In genomic region chr10:75551175-75551574, GRCm38 (mm10) we compare ENCODE assay signal across 9 mouse cellular contexts. TPM values are rescaled to one million over a fixed set of nuclear protein-coding genes. Genes with fewer than 3 reads are reported as not detected.
DNase-seq lines count a peak whose midpoint lies in the region; ATAC-seq and TF ChIP-seq lines count a peak whose summit lies in the region.
"Had no signal": no experiment of that assay in that cellular context is flagged by ENCODE, and none has a peak within 500 bp of the region (broad histone marks: within the 10 kb centered on the region; RNA-seq: fewer than 3 reads in every experiment).

No protein-coding gene starts in this region.

- peak; percentile 50 for TF ChIP-seq CTCF in lung, postnatal 0 days (IDR thresholded peaks at IDR 0.05)

- DNase-seq in liver (no peak), ZHBTc4 (ENCODE audit: low read depth, low spot score) (peak; percentile 76)
- peak; percentile 79 for DNase-seq in lung, postnatal 0 days (ENCODE audit: low spot score)
- DNase-seq in retina, postnatal 1 day: no peak
- DNase-seq in embryo, embryonic 10.5 days (ENCODE audit: low spot score): no peak

- 23% methylated on average over 12 of the region's 12 CpGs for whole genome bisulfite sequencing in liver, embryonic 15.5 days (ENCODE audit: insufficient replicate concordance)
- WGBS in lung, postnatal 0 days: 16% methylated on average over 12 of the region's 12 CpGs
- WGBS in stomach, embryonic 16.5 days: 21% methylated on average over 12 of the region's 12 CpGs

- ATAC-seq in liver, embryonic 15.5 days (ENCODE audit: insufficient read depth): 0 out of 2 replicates have a peak, but pooled peaks have one; percentile 16
- ATAC-seq in lung, postnatal 0 days: peak; percentile 65
- ATAC-seq in stomach, embryonic 16.5 days (ENCODE audit: insufficient read depth, low FRiP score): no peak

- no peak overlapping the region for H3K4me3 ChIP-seq in liver, embryonic 15.5 days (replicated peaks)
- H3K4me3 ChIP-seq in lung, postnatal 0 days (ENCODE audit: low read depth, low read length): no peak overlapping the region
- no peak overlapping the region for H3K4me3 ChIP-seq in stomach, embryonic 16.5 days (replicated peaks; ENCODE audit: low read length)
- H3K4me3 ChIP-seq: embryonic facial prominence, embryonic 10.5 days; hindbrain, embryonic 10.5 days had no signal

- no peaks in the 10 kb centered on the region for H3K9me3 ChIP-seq in liver, embryonic 15.5 days (replicated peaks)
- no peaks in the 10 kb centered on the region for H3K9me3 ChIP-seq in lung, postnatal 0 days (ENCODE audit: low read length)
- no peaks in the 10 kb centered on the region for H3K9me3 ChIP-seq in stomach, embryonic 16.5 days (replicated peaks; ENCODE audit: control insufficient read depth, low read length)
- H3K9me3 ChIP-seq: embryonic facial prominence, embryonic 10.5 days; hindbrain, embryonic 10.5 days had no signal

- H3K4me2 ChIP-seq in liver, embryonic 15.5 days: no peak overlapping the region
- peak overlapping the region; percentile 12 for H3K4me2 ChIP-seq in lung, postnatal 0 days (replicated peaks; ENCODE audit: low read depth, low read length)
- H3K4me2 ChIP-seq in stomach, embryonic 16.5 days (ENCODE audit: low read depth, low read length): peak overlapping the region; percentile 36

- peaks cover 2% of the 10 kb centered on the region; the same call in 1 of the 2 replicates for H3K27me3 ChIP-seq in liver, embryonic 15.5 days
- no peaks in the 10 kb centered on the region for H3K27me3 ChIP-seq in lung, postnatal 0 days (replicated peaks; ENCODE audit: insufficient read depth, low read length)
- H3K27me3 ChIP-seq in stomach, embryonic 16.5 days (ENCODE audit: control insufficient read depth, insufficient read depth, low read length): no peaks in the 10 kb centered on the region

- H3K27ac ChIP-seq in liver, embryonic 15.5 days (replicated peaks): no peak overlapping the region
- H3K27ac ChIP-seq in lung, postnatal 0 days (ENCODE audit: low read length): no peak overlapping the region
- H3K27ac ChIP-seq in stomach, embryonic 16.5 days (ENCODE audit: low read length): no peak overlapping the region
- H3K27ac ChIP-seq: embryonic facial prominence, embryonic 10.5 days; hindbrain, embryonic 10.5 days had no signal

- H3K4me1 ChIP-seq in liver, embryonic 15.5 days (replicated peaks): peaks cover 12% of the 10 kb centered on the region
- H3K4me1 ChIP-seq in lung, postnatal 0 days (ENCODE audit: insufficient read depth, low read depth, low read length): peaks cover 14% of the 10 kb centered on the region; the same call in 1 of the 2 replicates
- peaks cover 10% of the 10 kb centered on the region for H3K4me1 ChIP-seq in stomach, embryonic 16.5 days (ENCODE audit: control insufficient read depth, insufficient read depth, low read length)

- no peak for TF ChIP-seq EP300 in lung, postnatal 0 days (IDR thresholded peaks at IDR 0.05)

- H3K36me3 ChIP-seq in liver, embryonic 15.5 days (replicated peaks): no peaks in the 10 kb centered on the region
- no peaks in the 10 kb centered on the region for H3K36me3 ChIP-seq in lung, postnatal 0 days (ENCODE audit: insufficient read depth, low read length)
- no peaks in the 10 kb centered on the region for H3K36me3 ChIP-seq in stomach, embryonic 16.5 days (ENCODE audit: control insufficient read depth, insufficient read depth, low read length)
- H3K36me3 ChIP-seq: embryonic facial prominence, embryonic 10.5 days had no signal

- no peak overlapping the region for H3K9ac ChIP-seq in liver, embryonic 15.5 days
- no peak overlapping the region for H3K9ac ChIP-seq in lung, postnatal 0 days (replicated peaks; ENCODE audit: low read depth)
- H3K9ac ChIP-seq in stomach, embryonic 16.5 days (ENCODE audit: low read length): no peak overlapping the region

RNA-seq across cellular contexts. Expression of gene Lrrc75b, which starts 9.0 kb away (rescaled TPM):
- 0.06 and 0.15 TPM in 2 replicates for polyA plus RNA-seq in liver, embryonic 15.5 days (2015; fragmentation: Nextera tagmentation; extraction: Ambion mirVana)
- polyA plus RNA-seq in lung, postnatal 0 days (2015; fragmentation: Nextera tagmentation; extraction: Ambion mirVana): 0.52 and 0.84 TPM in 2 replicates
- 1.2 and 2.0 TPM in 2 replicates for polyA plus RNA-seq in stomach, embryonic 16.5 days (2015; fragmentation: Nextera tagmentation; extraction: Ambion mirVana)

RNA-seq across cellular contexts. Expression of gene Ggt1, which starts 10.2 kb away (rescaled TPM):
- 13.8 and 22.1 TPM in 2 replicates for polyA plus RNA-seq in liver, embryonic 15.5 days (2015; fragmentation: Nextera tagmentation; extraction: Ambion mirVana)
- 0.21 and 0.42 TPM in 2 replicates for polyA plus RNA-seq in lung, postnatal 0 days (2015; fragmentation: Nextera tagmentation; extraction: Ambion mirVana)
- 35.1 and 35.4 TPM in 2 replicates for polyA plus RNA-seq in stomach, embryonic 16.5 days (2015; fragmentation: Nextera tagmentation; extraction: Ambion mirVana)

RNA-seq across cellular contexts. Expression of gene Gucd1, which starts 33.4 kb away (rescaled TPM):
- polyA plus RNA-seq in liver, embryonic 15.5 days (2015; fragmentation: Nextera tagmentation; extraction: Ambion mirVana): 62.1 and 74.6 TPM in 2 replicates
- 19.9 and 20.3 TPM in 2 replicates for polyA plus RNA-seq in lung, postnatal 0 days (2015; fragmentation: Nextera tagmentation; extraction: Ambion mirVana)
- polyA plus RNA-seq in stomach, embryonic 16.5 days (2015; fragmentation: Nextera tagmentation; extraction: Ambion mirVana): 24.7 and 26.7 TPM in 2 replicates

RNA-seq across cellular contexts. Expression of gene Snrpd3, which starts 33.8 kb away (rescaled TPM):
- 65.7 and 68.7 TPM in 2 replicates for polyA plus RNA-seq in liver, embryonic 15.5 days (2015; fragmentation: Nextera tagmentation; extraction: Ambion mirVana)
- polyA plus RNA-seq in lung, postnatal 0 days (2015; fragmentation: Nextera tagmentation; extraction: Ambion mirVana): 61.6 and 65.7 TPM in 2 replicates
- polyA plus RNA-seq in stomach, embryonic 16.5 days (2015; fragmentation: Nextera tagmentation; extraction: Ambion mirVana): 115 and 134 TPM in 2 replicates

RNA-seq across cellular contexts. Expression of gene Ggt5, which starts 38.0 kb away (rescaled TPM):
- 0.75 and 1.3 TPM in 2 replicates for polyA plus RNA-seq in liver, embryonic 15.5 days (2015; fragmentation: Nextera tagmentation; extraction: Ambion mirVana)
- 3.0 and 3.4 TPM in 2 replicates for polyA plus RNA-seq in lung, postnatal 0 days (2015; fragmentation: Nextera tagmentation; extraction: Ambion mirVana)
- 4.3 and 6.5 TPM in 2 replicates for polyA plus RNA-seq in stomach, embryonic 16.5 days (2015; fragmentation: Nextera tagmentation; extraction: Ambion mirVana)

Comparison
In these comparisons a context has a peak if more than half of its experiments do, and no peak if none do; other contexts are left out.
1. DNase-seq: peak in ZHBTc4 (single experiment) and lung, postnatal 0 days (single experiment); none in liver (single experiment), retina, postnatal 1 day (single experiment) and embryo, embryonic 10.5 days (single experiment).
2. RNA of gene Ggt1, which starts 10.2 kb away (polyA plus RNA-seq): 35.1 to 35.4 TPM in stomach, embryonic 16.5 days and 13.8 to 22.1 TPM in liver, embryonic 15.5 days; 0.21 to 0.42 TPM in lung, postnatal 0 days; every median in the first group is over 10 times any median in the second.